Mouse (Mus musculus) lung, embryonic 14.5 days (tissue): ENCODE data around the gene 1700088E04Rik. TPM values are rescaled to one million over a fixed set of nuclear protein-coding genes. Genes with fewer than 3 reads are reported as not detected.
A peak's percentile ranks its signal among the peaks of the same experiment; 100 is the strongest.

Experiments
- ATAC-seq: fragments of 200-750 bp; cut with Nextera tagmentation; 2 replicates; pipeline ENCODE4 v1.8.0; 2017; ENCODE audit warnings: mild to moderate bottlenecking, moderate TSS enrichment, moderate library complexity; ENCODE audit not compliant: insufficient read depth
- DNase-seq: peaks from one replicate; pipeline ENCODE4 v3.0.0-alpha.2; 2015
- H3K27ac ChIP-seq: fragments of 300-500 bp; sonication (generic); 2 replicates; pipeline ENCODE4 v1.5.1; 2014; ENCODE audit warnings: low read depth, mild to moderate bottlenecking, moderate library complexity
- H3K27me3 ChIP-seq: fragments of 300-500 bp; sonication (generic); 2 replicates; pipeline ENCODE4 v1.6.1; 2014; ENCODE audit warnings: low read length, control low read depth; ENCODE audit not compliant: insufficient read depth
- H3K36me3 ChIP-seq: fragments of 300-500 bp; sonication (generic); 2 replicates; pipeline ENCODE4 v1.6.1; 2014; ENCODE audit warnings: control low read depth; ENCODE audit not compliant: insufficient read depth
- H3K4me1 ChIP-seq: fragments of 300-500 bp; sonication (generic); 2 replicates; pipeline ENCODE4 v1.6.1; 2014; ENCODE audit warnings: antibody characterized with exemption, control low read depth; ENCODE audit not compliant: insufficient read depth
- H3K4me2 ChIP-seq: fragments of 300-500 bp; sonication (generic); 2 replicates; pipeline ENCODE4 v1.6.1; 2014; ENCODE audit warnings: mild to moderate bottlenecking
- H3K4me3 ChIP-seq: fragments of 300-500 bp; sonication (generic); 2 replicates; pipeline ENCODE4 v1.5.1; 2014; ENCODE audit warnings: low read depth, low read length
- H3K9ac ChIP-seq: fragments of 300-500 bp; sonication (generic); 2 replicates; pipeline ENCODE4 v1.6.1; 2014
- H3K9me3 ChIP-seq: fragments of 300-500 bp; sonication (generic); 2 replicates; pipeline ENCODE4 v1.6.1; 2016; ENCODE audit warnings: low read depth, low read length, control low read depth
- CTCF ChIP-seq: IDR thresholded peaks from 2 replicates; pipeline ENCODE4 v1.5.1; 2016; ENCODE audit warnings: antibody characterized with exemption, low read depth
- WGBS: fragments of 180-500 bp; shearing (Covaris S2); extraction: QIAGEN DNeasy Blood & Tissue Kit; methylation state at CpG from one replicate; pipeline ENCODE4 v1.1.7; 2014; 5-methylcytosine and 5-hydroxymethylcytosine counted together
- polyA plus RNA-seq: library from polyadenylated mRNA; unstranded; fragments of >200 nt; fragmentation: Nextera tagmentation; extraction: Ambion mirVana; gene quantifications from 2 replicates; pipeline ENCODE4 v1.2.1, GENCODE M21; 2014

Gene 1700088E04Rik
- 6.0 and 7.1 TPM in 2 replicates for polyA plus RNA-seq

- H3K4me2 ChIP-seq: peak within 1 kb of the TSS; percentile 85
- H3K9ac ChIP-seq: peak within 1 kb of the TSS; percentile 79
- under 1% methylated on average over 57 of the region's 57 CpGs for WGBS
- no peak for TF ChIP-seq CTCF
- H3K27me3 ChIP-seq: no peaks in the 10 kb centered on the region
- ATAC-seq (peak; percentile 87), DNase-seq (peak; percentile 99)
- no peak within 1 kb of the TSS for H3K27ac ChIP-seq
- no peaks in the 10 kb centered on the region for H3K4me1 ChIP-seq
- H3K9me3 ChIP-seq: no peaks in the 10 kb centered on the region
- H3K4me3 ChIP-seq: peak within 1 kb of the TSS; percentile 90
- H3K36me3 ChIP-seq: peaks cover 19% of the 10 kb centered on the region
Measured at GRCm38 (mm10) chr15:79140866-79141565, at the start of gene 1700088E04Rik, which contains the start of gene Polr2f. Gene 1700088E04Rik (minus strand): TSS chr15:79141253. Gene Polr2f (plus strand): TSS chr15:79141009.

DNA sequence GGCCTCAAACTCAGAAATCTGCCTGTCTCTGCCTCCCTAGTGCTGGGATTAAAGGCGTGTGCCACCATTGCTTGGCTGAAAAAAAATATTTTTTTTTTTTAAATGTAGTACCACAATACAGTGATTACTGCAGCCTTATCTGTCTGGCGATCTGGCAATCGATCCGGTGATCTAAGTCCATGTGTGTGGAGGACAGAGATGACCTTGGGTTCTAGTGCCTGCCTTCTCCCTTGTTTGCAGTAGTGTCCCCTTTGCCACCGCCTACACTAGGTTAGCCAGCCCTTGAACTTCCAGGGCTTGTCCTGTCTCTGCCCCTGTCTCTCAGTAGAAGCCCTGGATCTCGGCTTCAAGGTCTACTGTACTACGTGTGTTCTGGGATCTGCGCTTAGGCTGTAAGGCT lies 46.8 kb upstream of the 1700088E04Rik start:
- H3K4me3 ChIP-seq: no peak overlapping the region
- H3K4me2 ChIP-seq: no peak overlapping the region
- H3K27ac ChIP-seq: no peak overlapping the region
- DNase-seq (no peak), ATAC-seq (no peak)
- H3K27me3 ChIP-seq: no peaks in the 10 kb centered on the region
- 89% methylated on average over 8 of the region's 8 CpGs for whole genome bisulfite sequencing
- no peaks in the 10 kb centered on the region for H3K9me3 ChIP-seq
- H3K4me1 ChIP-seq: peaks cover 1% of the 10 kb centered on the region; the same call in 1 of the 2 replicates
- TF ChIP-seq CTCF: no peak
- H3K9ac ChIP-seq: no peak overlapping the region
- no peaks in the 10 kb centered on the region for H3K36me3 ChIP-seq

DNA sequence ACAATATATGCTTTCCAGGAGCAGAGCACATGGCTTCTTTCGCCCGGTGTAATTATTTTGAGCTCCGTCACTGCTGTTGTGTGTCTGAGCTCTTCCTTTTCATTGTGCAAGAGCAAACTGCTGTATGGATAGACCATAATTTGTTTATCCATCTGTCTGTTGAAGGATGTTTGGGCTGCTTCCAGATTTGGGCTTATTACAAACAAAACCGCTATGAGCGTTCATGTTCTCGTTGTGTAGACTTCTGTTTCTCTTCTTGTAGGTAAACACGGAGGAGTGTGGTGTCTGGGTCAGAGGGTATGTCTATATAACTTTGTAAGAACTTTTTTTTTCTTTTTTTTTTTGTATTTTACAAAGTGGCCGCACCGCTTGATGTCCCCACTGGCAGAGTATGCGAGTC lies 44.2 kb upstream of the 1700088E04Rik start:
- peak; percentile 83 for DNase-seq
- H3K4me2 ChIP-seq: no peak overlapping the region; the same call in 1 of the 2 replicates
- H3K27me3 ChIP-seq: no peaks in the 10 kb centered on the region; the same call in 1 of the 2 replicates
- 30% methylated on average over 10 of the region's 10 CpGs for WGBS
- no peak for ATAC-seq
- no peak overlapping the region for H3K27ac ChIP-seq
- no peak for TF ChIP-seq CTCF
- no peaks in the 10 kb centered on the region for H3K9me3 ChIP-seq
- H3K4me3 ChIP-seq: no peak overlapping the region
- H3K36me3 ChIP-seq: no peaks in the 10 kb centered on the region
- H3K4me1 ChIP-seq: no peaks in the 10 kb centered on the region
- H3K9ac ChIP-seq: no peak overlapping the region

DNA sequence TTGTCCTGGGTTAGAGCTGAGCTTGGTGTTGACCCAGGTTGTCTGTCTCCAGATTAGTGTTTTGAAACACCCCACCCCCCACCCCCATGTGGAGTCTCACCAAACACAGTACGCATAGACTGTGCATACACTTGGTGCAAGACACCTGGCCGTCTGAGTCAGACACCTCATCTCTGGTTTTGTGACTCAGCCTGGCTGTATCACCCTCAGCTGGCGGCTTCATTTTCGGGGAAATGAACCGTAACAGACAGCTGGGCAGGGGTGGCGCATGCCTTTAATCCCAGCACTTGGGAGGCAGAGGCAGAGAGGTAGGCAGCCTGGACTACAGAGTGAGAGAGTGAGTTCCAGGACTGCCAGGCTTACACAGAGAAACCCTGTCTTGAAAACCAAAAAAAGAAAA lies 35.9 kb upstream of the 1700088E04Rik start:
- Histone ChIP-seq H3K36me3 (no peaks in the 10 kb centered on the region), H3K4me3 (no peak overlapping the region), H3K27ac (no peak overlapping the region), H3K27me3 (no peaks in the 10 kb centered on the region; the same call in 1 of the 2 replicates), H3K4me2 (no peak overlapping the region), H3K4me1 (no peaks in the 10 kb centered on the region), H3K9me3 (no peaks in the 10 kb centered on the region), H3K9ac (no peak overlapping the region)
- 60% methylated on average over 6 of the region's 6 CpGs for WGBS
- DNase-seq (no peak), ATAC-seq (no peak)
- TF ChIP-seq CTCF: no peak

GRCm38 (mm10) chr15:79166712-79167111 lies 25.7 kb upstream of the 1700088E04Rik start:
- no peak overlapping the region for H3K9ac ChIP-seq
- no peaks in the 10 kb centered on the region for H3K4me1 ChIP-seq
- H3K27ac ChIP-seq: no peak overlapping the region
- H3K36me3 ChIP-seq: no peaks in the 10 kb centered on the region
- ATAC-seq: no peak
- no peak overlapping the region for H3K4me2 ChIP-seq
- TF ChIP-seq CTCF: no peak
- 42% methylated on average over 8 of the region's 8 CpGs for WGBS
- H3K4me3 ChIP-seq: no peak overlapping the region
- H3K9me3 ChIP-seq: no peaks in the 10 kb centered on the region
- no peak for DNase-seq
- peaks cover 46% of the 10 kb centered on the region for H3K27me3 ChIP-seq

DNA sequence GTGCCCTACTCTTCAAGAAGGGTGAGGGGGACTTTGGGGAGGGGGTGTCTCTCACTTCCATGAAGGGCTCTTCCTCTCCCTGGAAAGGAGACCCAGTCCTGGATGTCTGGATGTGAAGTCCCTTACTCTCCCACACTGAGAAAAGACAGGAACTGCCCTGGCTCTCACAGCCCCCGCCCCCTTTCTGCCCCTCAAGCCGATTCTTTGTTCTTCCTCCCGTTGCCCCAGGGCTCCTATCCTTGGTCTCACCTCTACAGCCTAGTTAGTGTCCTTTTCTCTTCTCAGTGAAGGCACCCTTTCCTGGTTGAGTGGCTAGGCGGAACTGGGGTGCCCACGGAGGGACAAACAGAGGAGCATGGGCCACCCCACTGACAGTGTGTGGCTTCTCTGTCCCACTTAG lies 24.1 kb upstream of the 1700088E04Rik start, which contains the start of gene Sox10:
Gene Sox10, minus strand, starts transcription at position 101 of the 400 bp plus-strand sequence.
- Histone ChIP-seq H3K27ac (no peak within 1 kb of the TSS), H3K36me3 (no peaks in the 10 kb centered on the region), H3K9ac (no peak within 1 kb of the TSS), H3K27me3 (peaks cover 47% of the 10 kb centered on the region), H3K4me2 (no peak within 1 kb of the TSS), H3K4me1 (no peaks in the 10 kb centered on the region), H3K9me3 (no peaks in the 10 kb centered on the region), H3K4me3 (0 out of 2 replicates have a peak within 1 kb of the TSS, but pooled peaks have one; percentile 18)
- no peak for ATAC-seq
- 55% methylated on average over 5 of the region's 5 CpGs for WGBS
- DNase-seq: no peak
- TF ChIP-seq CTCF: no peak

GRCm38 (mm10) chr15:79164251-79164650 lies 23.2 kb upstream of the 1700088E04Rik start:
- H3K9me3 ChIP-seq: no peaks in the 10 kb centered on the region
- H3K4me1 ChIP-seq: no peaks in the 10 kb centered on the region
- H3K36me3 ChIP-seq: no peaks in the 10 kb centered on the region
- no peak for TF ChIP-seq CTCF
- no peak overlapping the region for H3K27ac ChIP-seq
- H3K9ac ChIP-seq: no peak overlapping the region
- no peak for DNase-seq
- 5% methylated on average over 15 of the region's 15 CpGs for WGBS
- ATAC-seq: peak; percentile 33; the same call in 1 of the 2 replicates
- H3K4me3 ChIP-seq: 0 out of 2 replicates have a peak overlapping the region, but pooled peaks have one; percentile 18
- peaks cover 47% of the 10 kb centered on the region for H3K27me3 ChIP-seq
- no peak overlapping the region for H3K4me2 ChIP-seq
